Mouse (Mus musculus): Measurements from ENCODE around the gene Dpf3.

The Dpf3 gene

DNA sequence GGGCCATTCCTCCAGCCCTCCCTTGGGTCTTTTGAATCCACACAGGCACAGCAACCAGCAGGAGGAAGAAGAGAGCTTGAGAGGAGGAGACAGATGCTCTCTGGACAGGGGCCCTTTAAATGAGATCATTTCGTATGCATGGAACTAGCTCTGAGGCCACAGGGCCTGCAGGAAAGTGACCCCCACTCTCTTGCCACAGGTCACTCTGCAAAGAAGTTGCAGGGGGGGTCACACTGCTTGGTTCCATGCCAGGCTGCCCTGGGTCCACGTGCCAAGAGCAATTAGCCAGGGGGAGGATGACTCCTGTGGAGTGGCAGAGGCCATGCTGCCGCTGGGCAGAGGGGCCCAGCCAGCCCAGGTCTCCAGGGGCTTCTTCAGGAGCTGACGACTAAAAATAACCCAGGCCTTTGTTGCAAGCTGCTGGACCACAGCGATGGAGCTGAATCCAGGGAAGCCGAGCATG is 273.6 kb downstream of the Dpf3 start:
- no peak for DNase-seq (ENCODE audit: low spot score in 2 of 2)

DNA sequence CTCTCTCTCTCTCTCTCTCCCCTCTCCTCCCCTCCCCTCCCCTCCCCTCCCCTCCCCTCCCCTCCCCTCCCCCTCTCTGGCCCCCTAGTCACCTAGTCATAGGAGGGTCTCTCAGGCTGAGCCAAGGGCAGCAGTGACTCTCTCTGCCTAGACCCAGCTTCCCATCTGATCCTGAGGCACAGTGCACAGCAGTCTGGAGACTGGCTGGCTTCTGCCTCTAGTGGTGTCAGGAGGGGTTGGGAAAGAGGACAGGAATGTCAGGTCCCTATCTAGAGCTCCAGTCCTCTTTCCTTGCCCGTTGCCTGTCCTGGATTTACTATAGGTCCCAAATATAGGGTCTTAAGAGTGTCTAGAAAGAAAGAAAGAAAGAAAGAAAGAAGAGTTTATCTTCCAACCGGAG is 275.5 kb downstream of the Dpf3 start:
- DNase-seq (ENCODE audit: low spot score in 2 of 2): no peak

DNA sequence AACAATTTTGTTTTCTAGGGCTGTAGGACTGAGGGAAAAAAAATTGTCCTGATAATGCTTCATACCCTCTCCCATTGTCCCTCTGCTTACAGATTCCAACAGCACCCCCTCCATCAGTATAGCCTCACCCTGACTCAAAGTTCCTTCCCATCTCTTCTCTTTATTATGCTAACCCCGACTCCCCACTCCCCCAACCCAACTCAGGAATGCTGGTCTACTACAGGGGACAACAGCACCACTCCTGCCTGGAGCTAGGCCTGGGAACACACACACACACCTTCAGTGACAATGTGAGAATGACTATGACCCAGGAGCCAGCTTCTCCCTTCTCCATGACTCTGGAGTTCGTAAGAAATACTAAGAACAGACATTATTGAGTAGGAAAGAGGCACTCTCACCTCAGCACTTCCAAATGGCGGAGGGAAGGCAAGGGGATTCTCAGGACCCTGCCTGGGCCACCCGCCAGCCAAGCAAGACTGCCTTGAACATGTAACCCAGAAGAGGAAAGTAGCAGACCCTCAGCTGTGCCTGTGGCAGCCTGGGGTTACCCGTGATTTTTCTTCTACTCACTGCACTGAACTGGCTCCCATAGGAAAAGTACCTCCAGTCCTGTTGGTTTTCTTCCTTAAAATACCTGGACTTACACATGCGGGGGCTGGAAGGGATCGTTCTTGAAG is 276.2 kb downstream of the Dpf3 start:
- no peak for DNase-seq (ENCODE audit: low spot score in 2 of 2)

DNA sequence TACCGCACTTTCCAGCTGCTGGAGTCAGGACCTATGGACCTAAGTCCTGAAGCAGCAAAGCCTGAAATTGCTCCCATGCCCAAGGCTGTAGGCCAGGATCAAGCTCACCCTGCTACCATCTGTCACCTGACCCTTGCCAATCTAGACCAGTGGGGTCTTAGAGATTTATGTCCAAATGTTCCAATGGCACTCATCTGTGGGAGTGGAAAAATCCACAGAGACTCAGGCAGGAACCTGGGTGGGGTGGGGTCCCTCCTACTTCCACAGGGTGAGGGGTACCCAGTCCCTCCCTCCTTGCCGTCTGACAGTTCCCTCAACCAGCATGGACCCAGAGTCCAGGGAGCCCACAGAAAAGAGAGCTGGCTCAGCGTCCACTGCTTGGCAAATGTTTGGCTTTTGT is 276.8 kb downstream of the Dpf3 start:
- no peak for DNase-seq (ENCODE audit: low spot score in 2 of 2)

DNA sequence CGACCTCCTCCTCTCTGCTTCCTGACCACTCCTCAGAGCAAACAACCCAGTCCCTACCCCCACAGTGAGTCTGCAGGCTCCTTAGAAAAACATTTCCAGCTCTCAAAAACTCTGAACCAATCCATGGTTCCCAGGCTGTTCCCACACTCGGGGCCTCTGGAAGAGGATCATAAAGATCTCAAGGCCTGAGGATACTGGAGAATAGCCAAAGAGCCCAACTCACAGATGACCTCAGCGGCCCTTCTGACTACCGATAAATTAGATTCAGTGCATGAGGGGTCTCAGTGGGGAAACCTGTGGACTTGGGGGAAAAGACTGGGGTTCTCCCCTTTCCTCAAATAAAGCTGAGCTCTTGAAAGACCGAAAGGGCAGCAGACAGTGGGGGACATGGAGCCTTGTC is 277.2 kb downstream of the Dpf3 start:
- no peak for DNase-seq (ENCODE audit: low spot score in 2 of 2)

DNA sequence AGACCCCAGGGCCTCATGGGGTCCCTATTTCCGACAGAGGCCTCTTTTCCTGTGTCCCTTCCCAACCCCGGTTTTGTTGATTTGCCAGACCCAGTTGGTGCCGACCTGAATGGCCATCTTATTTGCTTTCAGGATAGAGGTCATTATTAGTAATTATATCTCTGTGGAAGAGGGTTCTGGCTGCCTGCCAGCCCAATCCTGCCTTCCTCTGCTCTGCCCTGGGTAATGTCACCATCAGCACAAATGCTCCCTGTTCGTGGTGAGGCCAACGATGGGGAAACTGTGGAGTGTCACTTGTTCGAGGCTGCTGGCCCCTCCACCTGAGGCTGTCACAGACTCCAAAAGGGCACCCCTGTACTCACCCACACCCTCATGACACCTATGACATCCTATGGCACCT is 278.1 kb downstream of the Dpf3 start:
- DNase-seq (ENCODE audit: low spot score in 2 of 2): no peak

DNA sequence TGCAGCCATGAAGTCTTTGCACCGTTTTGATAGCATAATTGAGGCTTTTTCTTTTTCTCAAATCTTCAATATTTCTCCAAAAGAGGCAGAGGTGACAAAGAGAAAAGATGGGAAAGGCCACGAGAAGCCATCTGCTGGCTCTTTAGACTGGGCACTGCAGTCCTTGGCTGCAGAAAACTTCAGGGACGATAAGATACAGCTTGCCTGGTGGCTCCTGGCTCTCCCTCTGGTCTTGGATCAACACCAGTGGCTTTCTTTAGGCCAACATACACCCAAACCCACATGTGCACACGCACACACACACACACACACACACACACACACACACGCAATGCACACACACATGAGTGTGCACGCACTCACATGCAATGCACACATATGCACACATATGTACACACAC is 278.7 kb downstream of the Dpf3 start:
- DNase-seq (ENCODE audit: low spot score in 2 of 2): no peak

DNA sequence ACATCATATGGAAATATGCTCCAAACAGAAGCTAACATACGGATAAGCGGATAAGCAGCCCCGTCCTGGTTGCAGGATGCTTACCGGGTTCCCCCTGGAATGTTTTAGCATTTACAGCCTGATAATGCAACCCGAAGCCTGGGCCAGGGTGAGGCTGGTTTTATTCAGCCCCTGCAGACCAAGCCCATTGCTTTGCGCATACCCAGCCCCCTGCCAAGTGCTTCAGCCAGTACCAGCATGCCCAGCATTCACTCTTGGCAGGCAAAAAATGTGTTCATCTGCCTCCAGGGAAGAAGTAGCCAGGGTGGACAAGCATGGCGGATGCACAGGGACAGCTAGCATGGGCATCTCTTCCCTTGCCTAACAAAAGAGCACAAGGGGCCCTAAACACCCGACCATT is 279.5 kb downstream of the Dpf3 start:
- DNase-seq (ENCODE audit: low spot score in 2 of 2): no peak

DNA sequence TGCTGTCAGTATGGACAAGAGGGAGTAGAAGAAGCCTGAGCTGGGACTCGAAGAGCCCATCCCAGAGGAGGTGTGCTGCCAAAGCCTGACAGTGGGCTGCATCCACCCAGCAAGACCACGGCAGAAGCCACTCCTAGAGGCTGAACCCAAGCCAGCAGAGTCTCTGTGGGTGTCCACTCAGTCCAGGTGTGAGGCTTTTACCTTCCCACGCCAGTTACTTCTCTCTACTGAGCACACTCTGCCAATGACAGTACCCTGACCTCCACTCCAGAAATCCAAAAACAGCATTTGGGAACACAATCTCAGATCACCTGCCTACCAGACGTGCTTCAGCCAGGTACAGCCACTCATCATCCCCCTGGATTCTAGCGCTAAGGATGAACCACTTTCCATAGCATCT is 280.0 kb downstream of the Dpf3 start:
- no peak for DNase-seq (ENCODE audit: low spot score in 2 of 2)

DNA sequence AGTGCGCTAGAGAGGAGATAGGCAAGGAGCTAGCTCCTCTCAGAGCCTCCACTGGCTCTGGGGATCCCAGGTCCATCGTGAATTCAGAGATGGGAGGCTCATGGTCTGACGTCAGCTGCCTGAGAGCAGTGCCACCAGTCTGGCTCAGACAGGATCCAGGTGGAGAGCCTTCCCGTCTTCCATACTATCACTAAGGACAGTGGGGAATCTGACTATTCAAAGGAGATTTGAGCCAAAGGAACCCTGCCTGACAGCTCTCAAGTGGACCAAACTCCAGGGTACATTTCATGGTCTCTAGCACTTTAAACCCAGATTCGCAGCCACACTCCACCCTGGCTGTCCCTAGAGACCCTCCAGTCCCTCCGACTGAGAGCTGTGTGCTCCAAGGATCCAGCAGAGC is 280.6 kb downstream of the Dpf3 start:
- no peak for DNase-seq (ENCODE audit: low spot score in 2 of 2)

DNA sequence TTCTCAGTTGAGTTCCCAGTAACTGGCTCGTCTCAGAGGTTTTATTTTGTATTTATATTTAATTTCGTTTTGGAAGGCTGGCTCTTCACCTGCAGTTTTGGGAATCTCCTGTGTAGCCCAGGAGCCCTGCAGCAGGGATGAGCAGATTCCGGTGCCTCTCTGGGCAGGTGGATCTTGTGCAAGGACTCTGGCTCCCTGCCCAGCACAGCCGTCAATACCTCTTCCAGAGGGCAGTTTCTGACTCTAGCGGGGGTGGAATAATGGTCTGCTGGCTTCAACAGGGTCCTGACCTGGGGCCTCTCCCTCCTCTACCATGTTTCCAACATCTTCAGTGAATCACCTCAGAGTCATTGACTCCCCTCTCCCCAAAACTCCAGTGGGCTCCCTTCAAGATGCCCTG is 283.2 kb downstream of the Dpf3 start:
- DNase-seq (ENCODE audit: low spot score in 2 of 2): no peak

DNA sequence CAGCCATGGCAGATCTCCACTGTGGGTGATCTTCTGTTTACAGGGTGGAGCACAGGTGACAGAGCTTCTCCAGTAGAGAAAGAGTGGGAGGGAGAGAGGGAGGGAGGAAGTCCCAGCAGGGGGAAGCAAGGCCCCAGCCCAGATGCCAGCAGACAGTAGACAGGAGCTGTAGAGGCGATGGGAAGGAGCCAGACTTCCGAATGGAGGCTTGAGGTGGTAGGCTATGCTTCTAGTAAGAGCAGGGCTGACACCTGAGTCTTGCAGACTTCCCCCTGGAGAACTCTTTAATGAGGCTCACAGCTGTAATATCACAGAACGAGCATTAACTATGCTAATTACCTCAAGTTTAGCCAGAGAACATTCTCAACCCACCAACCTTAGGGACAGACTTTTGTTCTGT is 285.8 kb downstream of the Dpf3 start:
- no peak for DNase-seq (ENCODE audit: low spot score in 2 of 2)

DNA sequence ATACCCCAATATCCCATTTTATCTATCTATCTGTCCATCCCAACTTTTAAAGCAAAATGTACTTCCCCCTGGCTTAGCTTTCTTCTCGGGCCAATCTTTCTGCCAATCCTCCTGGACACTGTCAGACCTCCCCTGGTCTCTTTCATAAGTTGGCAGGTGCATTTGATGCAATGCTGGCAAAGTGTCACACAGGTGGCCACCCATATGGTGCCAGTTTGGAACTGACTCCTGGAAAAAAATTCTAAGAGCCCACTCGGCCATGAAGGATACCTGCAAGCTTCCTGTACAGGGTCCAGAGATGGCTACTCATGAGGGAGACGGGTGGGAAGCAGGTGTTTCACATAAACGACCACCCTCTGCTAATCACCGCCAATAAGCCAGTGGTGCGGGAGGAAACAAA is 307.0 kb downstream of the Dpf3 start:
- DNase-seq (ENCODE audit: low spot score in 2 of 2): no peak

DNA sequence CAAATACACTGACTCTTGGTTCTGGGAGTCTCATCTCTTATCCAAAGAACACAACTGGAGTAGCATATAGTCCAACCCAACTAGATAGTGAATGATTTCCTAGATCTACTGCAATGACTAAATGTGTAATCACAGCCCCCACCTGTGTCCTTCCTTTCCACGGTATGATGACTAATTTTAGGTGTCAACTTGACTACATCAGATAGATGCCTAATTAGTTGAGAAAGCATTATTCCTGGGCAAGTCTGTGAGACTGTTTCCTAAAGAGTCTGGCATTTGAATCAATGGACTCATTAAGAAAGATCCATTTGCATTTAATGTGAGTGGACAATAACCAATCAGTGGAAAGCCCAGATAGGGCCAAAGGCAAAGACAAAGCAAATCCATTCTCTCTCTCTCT is 307.7 kb downstream of the Dpf3 start:
- DNase-seq (ENCODE audit: low spot score in 2 of 2): no peak

DNA sequence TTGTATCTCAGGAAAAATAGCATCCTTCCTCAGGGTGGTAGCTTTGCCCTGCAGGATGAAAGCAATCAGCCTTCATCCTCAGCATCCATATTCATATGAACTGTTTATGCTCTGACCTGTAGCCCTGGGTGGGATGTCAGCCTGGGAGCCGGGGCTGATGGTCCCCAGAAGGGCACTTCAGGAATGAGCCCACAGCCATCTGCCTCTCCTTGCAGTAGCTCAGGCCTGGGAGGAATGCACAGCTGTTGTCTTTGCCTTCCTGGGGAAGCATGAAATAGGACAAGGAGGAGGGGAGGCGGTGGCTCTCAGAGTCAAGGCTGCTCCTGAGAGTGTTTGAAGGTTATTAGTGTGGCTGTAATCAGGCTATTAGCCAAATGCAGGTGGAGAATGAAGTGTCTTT is 308.7 kb downstream of the Dpf3 start:
- no peak for DNase-seq (ENCODE audit: low spot score in 2 of 2)

DNA sequence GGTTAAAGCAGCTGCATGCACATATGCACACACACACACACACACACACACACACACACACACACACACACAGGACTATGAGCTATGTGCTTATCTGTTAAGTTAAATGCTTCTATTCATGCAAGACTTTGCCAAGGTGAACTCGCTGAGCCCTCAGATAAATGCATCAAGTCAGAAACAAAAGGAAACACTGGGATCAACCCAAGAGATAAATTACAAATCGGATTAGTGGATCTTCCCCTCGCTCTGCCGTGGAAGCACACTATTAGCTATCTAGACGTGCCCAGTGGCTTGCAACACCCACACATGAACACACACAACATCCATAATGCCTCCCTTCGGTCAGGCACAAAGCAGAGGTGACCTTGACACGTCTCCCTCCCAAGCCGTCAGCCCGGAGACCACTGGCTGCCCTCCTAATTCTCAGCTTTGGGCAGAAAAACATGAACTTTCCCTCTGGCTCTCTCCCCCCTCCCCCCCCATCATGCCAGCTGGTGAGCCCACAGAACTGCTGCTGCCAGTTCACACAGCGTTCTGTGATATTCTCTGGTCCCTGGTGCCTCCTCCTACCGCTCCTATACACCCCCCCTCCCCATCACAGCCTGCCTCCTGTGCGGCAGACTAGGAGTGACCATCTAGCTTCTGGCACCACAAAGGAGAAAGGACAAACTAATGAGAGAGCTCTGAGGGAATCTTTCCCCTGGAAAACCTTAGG is 317.9 kb downstream of the Dpf3 start:
- peak; percentile 44 to 60 for DNase-seq (ENCODE audit: low spot score in 2 of 2)

DNA sequence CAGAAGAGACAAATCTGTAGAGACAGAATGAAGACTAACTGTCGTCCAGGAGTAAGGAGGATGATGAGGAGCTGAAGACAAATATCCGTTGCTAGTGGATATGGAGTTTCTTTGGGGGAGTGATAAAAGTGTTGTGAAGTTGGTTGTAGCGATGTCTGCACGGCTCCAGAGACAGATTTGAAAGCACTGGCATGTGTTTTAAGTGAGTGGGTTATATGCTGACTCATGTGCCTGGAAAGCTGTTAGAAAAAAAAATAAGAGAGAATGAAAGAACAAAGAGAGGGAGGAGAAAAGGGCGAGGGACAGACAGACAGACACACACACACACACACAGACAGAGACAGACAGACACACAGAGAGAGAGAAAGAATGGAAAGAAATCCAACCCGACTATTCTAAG is 319.2 kb downstream of the Dpf3 start:
- peak; percentile 42 to 50 for DNase-seq (ENCODE audit: low spot score in 2 of 2)

DNA sequence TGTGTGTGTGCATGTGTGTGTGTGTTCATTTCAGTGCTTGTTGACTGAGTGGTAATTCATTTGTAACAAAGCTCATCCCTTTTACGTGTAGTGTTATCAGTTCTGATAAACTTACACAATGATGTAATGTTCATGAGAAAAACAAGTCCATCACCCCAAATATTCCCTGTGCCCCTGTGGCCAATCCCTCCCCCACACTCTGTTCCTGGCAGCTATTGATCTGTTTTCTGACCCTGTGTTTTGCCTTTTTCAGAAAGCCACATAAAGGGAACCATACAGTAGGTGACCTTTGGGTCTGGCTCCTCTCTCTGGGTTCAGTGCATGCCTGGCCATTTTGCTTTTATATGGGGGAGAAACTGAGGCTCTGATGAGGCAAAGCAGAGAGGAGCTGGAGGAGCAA is 322.5 kb downstream of the Dpf3 start:
- no peak for DNase-seq (ENCODE audit: low spot score in 2 of 2)
